Mouse (Mus musculus) liver, embryonic 11.5 days (tissue): ENCODE data around the gene Tecpr2. TPM values are rescaled to one million over a fixed set of nuclear protein-coding genes. Genes with fewer than 3 reads are reported as not detected.

Source experiments
- ATAC-seq: fragments of 200-750 bp; cut with Nextera tagmentation; replicated peaks from 2 replicates; pipeline ENCODE4 v1.8.0; 2017; ENCODE audit warnings: moderate number of reproducible peaks, mild to moderate bottlenecking, moderate TSS enrichment, moderate library complexity; ENCODE audit not compliant: low FRiP score
- DNase-seq: peaks from one replicate; pipeline ENCODE4 v3.0.0-alpha.2; 2017; ENCODE audit warnings: low spot score
- H3K27ac ChIP-seq: fragments of 300-500 bp; sonication (generic); 2 replicates; pipeline ENCODE4 v1.5.1; 2014; ENCODE audit warnings: mild to moderate bottlenecking, low read depth, low read length, control low read depth
- H3K27me3 ChIP-seq: fragments of 300-500 bp; sonication (generic); replicated peaks from 2 replicates; pipeline ENCODE4 v1.6.1; 2014; ENCODE audit warnings: low read length, mixed read lengths; ENCODE audit not compliant: control insufficient read depth, insufficient read depth
- H3K36me3 ChIP-seq: fragments of 300-500 bp; sonication (generic); 2 replicates; pipeline ENCODE4 v1.6.1; 2014; ENCODE audit warnings: mild to moderate bottlenecking, low read length, moderate library complexity, mixed read lengths; ENCODE audit not compliant: control insufficient read depth, insufficient read depth
- H3K4me1 ChIP-seq: fragments of 300-500 bp; sonication (generic); replicated peaks from 2 replicates; pipeline ENCODE4 v1.6.1; 2014; ENCODE audit warnings: low read length, mixed read lengths; ENCODE audit not compliant: control insufficient read depth, insufficient read depth
- H3K4me2 ChIP-seq: fragments of 300-500 bp; sonication (generic); 2 replicates; pipeline ENCODE4 v1.6.1; 2014; ENCODE audit warnings: mild to moderate bottlenecking, control low read depth, moderate library complexity
- H3K4me3 ChIP-seq: fragments of 300-500 bp; sonication (generic); 2 replicates; pipeline ENCODE4 v1.5.1; 2014; ENCODE audit warnings: low read depth, low read length, control low read depth
- H3K9ac ChIP-seq: fragments of 300-500 bp; sonication (generic); 2 replicates; pipeline ENCODE4 v1.6.1; 2014; ENCODE audit warnings: low read depth, low read length, control low read depth
- H3K9me3 ChIP-seq: fragments of 300-500 bp; sonication (generic); 2 replicates; pipeline ENCODE4 v1.6.1; 2016; ENCODE audit warnings: low read length, inconsistent platforms, mixed read lengths; ENCODE audit not compliant: control insufficient read depth
- WGBS: fragments of 180-500 bp; shearing (Covaris S2); extraction: QIAGEN DNeasy Blood & Tissue Kit; methylation state at CpG from one replicate; pipeline ENCODE4 v1.1.7; 2014; 5-methylcytosine and 5-hydroxymethylcytosine counted together
- polyA plus RNA-seq: library from polyadenylated mRNA; unstranded; fragments of >200 nt; fragmentation: Nextera tagmentation; extraction: Ambion mirVana; gene quantifications from 2 replicates; pipeline ENCODE4 v1.2.1, GENCODE M21; 2014

Tecpr2 gene
- polyA plus RNA-seq, 1 experiment from 2014 or later, result 4.7 TPM

DNA sequence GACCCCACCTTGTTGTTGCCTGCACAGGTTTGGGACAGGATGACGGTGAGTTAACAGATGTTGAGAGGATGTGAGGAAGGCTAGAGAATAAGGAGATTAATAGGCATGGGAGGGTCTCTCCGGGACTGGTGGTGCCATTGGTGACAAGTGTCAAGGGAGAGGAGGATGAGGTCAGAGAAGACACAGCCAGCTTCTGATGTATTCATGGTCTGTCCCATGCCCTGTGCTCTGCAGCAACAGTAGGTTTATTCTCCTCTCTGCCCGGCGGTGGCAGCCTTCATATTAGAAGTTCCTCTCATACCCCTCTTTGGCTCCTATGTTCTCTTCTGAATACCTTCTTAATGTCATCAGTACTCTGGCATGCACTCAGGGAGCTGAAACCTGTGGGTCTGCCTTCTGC is 31.2 kb downstream of the Tecpr2 start:
- 90% methylated on average over 4 of the region's 4 CpGs for WGBS
- Histone ChIP-seq H3K9ac (no peak overlapping the region), H3K4me3 (no peak overlapping the region), H3K27me3 (no peaks in the 10 kb centered on the region), H3K27ac (no peak overlapping the region), H3K4me1 (no peaks in the 10 kb centered on the region), H3K9me3 (no peaks in the 10 kb centered on the region), H3K4me2 (no peak overlapping the region), H3K36me3 (peaks cover 7% of the 10 kb centered on the region; the same call in 1 of the 2 replicates)
- no peak for ATAC-seq
- no peak for DNase-seq

DNA sequence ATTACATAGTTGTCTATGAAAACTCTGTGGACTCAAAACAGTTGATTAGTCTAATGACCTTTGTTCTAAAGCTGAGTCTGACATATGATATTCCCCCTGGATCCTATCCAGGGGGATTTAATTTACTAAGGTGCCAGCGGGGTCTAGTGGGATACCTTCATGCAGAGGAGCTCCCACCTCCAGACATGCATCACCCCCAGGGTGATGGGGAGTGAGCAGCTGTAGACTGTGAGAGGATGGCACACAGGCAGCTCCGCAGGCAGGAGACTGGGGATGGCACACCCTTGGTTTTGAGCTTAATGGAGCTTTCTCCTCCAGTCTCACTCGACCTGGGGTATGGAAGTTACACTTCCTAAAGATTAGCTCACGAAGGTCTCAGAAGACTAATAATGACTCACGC is 32.5 kb downstream of the Tecpr2 start:
- ATAC-seq, result no peak
- WGBS, result 88% methylated on average over 5 of the region's 5 CpGs

GRCm38 (mm10) chr12:110932820-110933219 is 43.8 kb downstream of the Tecpr2 start:
- ATAC-seq, result no peak
- H3K27me3 ChIP-seq, result no peaks in the 10 kb centered on the region
- no peak overlapping the region for H3K4me3 ChIP-seq
- peaks cover 10% of the 10 kb centered on the region; the same call in 1 of the 2 replicates for H3K36me3 ChIP-seq
- WGBS, result 69% methylated on average over 5 of the region's 5 CpGs
- H3K9me3 ChIP-seq, result no peaks in the 10 kb centered on the region
- DNase-seq, result no peak
- no peak overlapping the region for H3K9ac ChIP-seq
- H3K4me2 ChIP-seq, result no peak overlapping the region
- H3K27ac ChIP-seq, result no peak overlapping the region
- H3K4me1 ChIP-seq, result 0 out of 2 replicates have a peak, but pooled peaks cover 2% of the 10 kb centered on the region

More for the DNA sequence above, 32.5 kb downstream of the Tecpr2 start:
- no peak for DNase-seq
- Histone ChIP-seq H3K4me3 (no peak overlapping the region), H3K36me3 (peaks cover 4% of the 10 kb centered on the region; the same call in 1 of the 2 replicates), H3K27me3 (no peaks in the 10 kb centered on the region), H3K9me3 (no peaks in the 10 kb centered on the region), H3K4me1 (no peaks in the 10 kb centered on the region), H3K9ac (no peak overlapping the region), H3K4me2 (no peak overlapping the region), H3K27ac (no peak overlapping the region)

DNA sequence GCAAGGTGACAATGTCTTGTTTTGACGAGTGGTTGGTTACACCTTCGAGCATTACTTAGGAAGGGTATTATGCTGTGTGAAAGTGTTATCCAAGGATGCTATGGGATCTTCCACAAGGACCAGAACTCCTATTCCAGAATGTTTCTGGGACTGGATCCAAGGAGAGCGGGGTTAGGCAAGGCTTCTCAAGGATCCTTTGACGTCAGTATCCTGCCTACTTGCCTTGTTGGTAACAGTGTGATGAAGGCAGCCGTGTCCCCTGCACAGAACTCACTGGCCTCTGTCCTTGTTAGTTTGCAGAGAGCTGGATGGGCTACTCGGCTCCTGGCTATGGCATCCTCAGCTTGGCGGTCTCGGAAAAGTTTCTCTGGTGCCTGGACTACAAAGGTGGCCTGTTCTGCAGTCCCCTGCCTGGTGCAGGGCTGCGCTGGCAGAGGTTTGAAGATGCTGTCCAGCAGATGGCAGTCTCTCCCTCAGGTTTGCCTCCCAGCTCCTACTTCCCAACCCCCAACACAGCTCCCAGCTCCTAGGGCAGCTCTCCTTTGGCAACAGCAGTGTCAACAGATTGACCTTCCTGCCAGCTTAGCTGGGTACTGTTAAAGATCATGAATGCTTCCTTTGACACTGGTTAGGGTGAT is 47.0 kb downstream of the Tecpr2 start:
- DNase-seq (peak; percentile 64), ATAC-seq (peak; percentile 84)
- peaks cover 19% of the 10 kb centered on the region; the same call in 1 of the 2 replicates for H3K36me3 ChIP-seq
- H3K9me3 ChIP-seq, result no peaks in the 10 kb centered on the region
- H3K4me2 ChIP-seq, result no peak overlapping the region
- no peak overlapping the region for H3K27ac ChIP-seq
- 71% methylated on average over 9 of the region's 9 CpGs for WGBS
- 0 out of 2 replicates have a peak, but pooled peaks cover 2% of the 10 kb centered on the region for H3K4me1 ChIP-seq
- H3K9ac ChIP-seq, result no peak overlapping the region
- no peak overlapping the region for H3K4me3 ChIP-seq
- H3K27me3 ChIP-seq, result no peaks in the 10 kb centered on the region

- Histone ChIP-seq H3K9ac (no peak overlapping the region), H3K4me1 (0 out of 2 replicates have a peak, but pooled peaks cover 2% of the 10 kb centered on the region), H3K36me3 (peaks cover 17% of the 10 kb centered on the region), H3K9me3 (no peaks in the 10 kb centered on the region), H3K27me3 (no peaks in the 10 kb centered on the region), H3K4me3 (no peak overlapping the region), H3K27ac (no peak overlapping the region), H3K4me2 (no peak overlapping the region)
- ATAC-seq (no peak), DNase-seq (no peak)
- 88% methylated on average over 5 of the region's 5 CpGs for WGBS
These were observed 48.4 kb downstream of the Tecpr2 start for GRCm38 (mm10) chr12:110937496-110937895.

DNA sequence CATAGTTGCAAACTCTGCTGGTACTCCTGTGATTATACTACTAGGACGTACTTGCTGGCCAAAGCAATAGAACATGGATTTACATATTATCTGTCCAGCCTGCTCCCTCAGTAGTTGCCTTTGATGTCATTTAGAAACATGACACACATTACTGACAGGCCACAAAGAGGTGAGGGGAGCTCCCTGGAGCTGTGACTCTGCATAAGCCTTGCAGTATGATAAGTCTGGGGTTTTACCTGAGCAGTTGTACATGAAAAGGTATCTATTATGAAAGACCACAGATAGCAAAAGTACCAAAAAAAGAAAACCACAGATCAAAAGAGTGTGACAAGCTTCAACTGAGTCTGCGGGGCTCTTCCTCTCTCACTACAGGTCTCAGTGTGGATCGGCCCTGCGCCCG is 50.3 kb downstream of the Tecpr2 start:
- 91% methylated on average over 5 of the region's 5 CpGs for WGBS
- no peaks in the 10 kb centered on the region for H3K9me3 ChIP-seq
- no peak for DNase-seq
- H3K9ac ChIP-seq, result no peak overlapping the region
- H3K4me1 ChIP-seq, result 0 out of 2 replicates have a peak, but pooled peaks cover 2% of the 10 kb centered on the region
- no peak overlapping the region for H3K4me3 ChIP-seq
- peaks cover 11% of the 10 kb centered on the region for H3K36me3 ChIP-seq
- H3K4me2 ChIP-seq, result no peak overlapping the region
- no peak for ATAC-seq
- H3K27me3 ChIP-seq, result no peaks in the 10 kb centered on the region
- H3K27ac ChIP-seq, result no peak overlapping the region

- Histone ChIP-seq H3K9ac (no peak overlapping the region), H3K27ac (no peak overlapping the region), H3K36me3 (peaks cover 14% of the 10 kb centered on the region), H3K4me2 (no peak overlapping the region), H3K9me3 (no peaks in the 10 kb centered on the region), H3K4me1 (0 out of 2 replicates have a peak, but pooled peaks cover 2% of the 10 kb centered on the region), H3K27me3 (no peaks in the 10 kb centered on the region), H3K4me3 (no peak overlapping the region)
- no peak for DNase-seq
- WGBS, result 91% methylated on average over 3 of the region's 3 CpGs
- no peak for ATAC-seq
These were observed 51.8 kb downstream of the Tecpr2 start for GRCm38 (mm10) chr12:110940869-110941268.

- no peak overlapping the region for H3K9ac ChIP-seq
- WGBS, result 88% methylated on average over 7 of the region's 7 CpGs
- ATAC-seq, result no peak
These were observed 57.2 kb downstream of the Tecpr2 start for GRCm38 (mm10) chr12:110946216-110946615.

More at GRCm38 (mm10) chr12:110946216-110946615, 57.2 kb downstream of the Tecpr2 start:
- no peak for DNase-seq
- no peak overlapping the region for H3K27ac ChIP-seq
- H3K4me2 ChIP-seq, result no peak overlapping the region
- H3K4me3 ChIP-seq, result no peak overlapping the region
- no peaks in the 10 kb centered on the region for H3K27me3 ChIP-seq
- H3K36me3 ChIP-seq, result peaks cover 10% of the 10 kb centered on the region
- no peaks in the 10 kb centered on the region for H3K4me1 ChIP-seq
- no peaks in the 10 kb centered on the region for H3K9me3 ChIP-seq
